In the genomic region with DNA sequence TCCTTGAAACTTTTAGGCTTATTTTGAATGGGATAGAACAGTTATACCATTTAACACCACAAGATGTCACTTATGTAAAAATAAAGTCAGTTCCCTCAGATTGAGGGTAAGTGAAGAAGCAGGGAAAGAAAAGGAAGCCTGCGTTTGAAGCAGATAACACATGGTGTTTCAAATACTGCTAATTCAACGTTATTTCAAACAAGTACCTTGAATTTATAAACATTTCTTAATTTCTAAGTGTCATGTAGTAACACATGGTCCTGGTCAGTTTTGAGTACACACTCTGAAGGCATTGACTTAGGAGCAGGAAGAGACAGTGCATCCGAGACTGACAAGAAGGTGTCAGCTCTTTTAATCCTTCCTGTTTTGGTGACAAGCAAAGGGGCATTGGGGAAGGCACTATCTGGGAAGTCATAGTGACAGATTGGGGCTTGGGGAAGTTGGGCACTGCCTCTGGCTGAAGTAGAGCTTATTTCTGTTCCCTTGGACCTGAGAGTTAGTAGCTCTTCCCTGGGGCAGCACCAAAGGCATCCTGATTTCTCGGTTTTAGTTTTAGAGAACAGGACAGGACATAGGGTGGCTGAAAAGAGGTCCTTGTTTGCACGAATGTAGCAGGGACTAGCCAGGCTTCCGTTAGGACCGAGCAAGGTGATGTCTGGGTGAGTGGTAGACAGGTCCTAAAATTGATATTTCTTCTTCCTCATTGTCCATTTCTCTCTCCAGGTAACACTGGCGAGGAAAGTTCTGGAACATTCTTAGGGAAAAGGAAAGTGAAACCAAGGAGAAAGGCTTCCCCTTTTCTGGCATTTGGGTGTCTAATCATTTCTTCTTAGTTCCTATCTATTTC, we compare ENCODE assay signal across 8 mouse cellular contexts. TPM values are rescaled to one million over a fixed set of nuclear protein-coding genes. Genes with fewer than 3 reads are reported as not detected.
DNase-seq lines count a peak whose midpoint lies in the region; ATAC-seq and TF ChIP-seq lines count a peak whose summit lies in the region.

No protein-coding gene starts in this region.

- WGBS in hindbrain, postnatal 0 days: 71% methylated on average over 8 of the region's 8 CpGs
- WGBS in hindbrain, embryonic 12.5 days: 76% methylated on average over 8 of the region's 8 CpGs
- WGBS in kidney, embryonic 14.5 days: 68% methylated on average over 8 of the region's 8 CpGs

- H3K79me2 ChIP-seq in CH12.LX (replicated peaks; ENCODE audit: control insufficient read depth, extremely low read depth, insufficient read depth, poor library complexity, severe bottlenecking): peaks cover 26% of the 10 kb centered on the region

- no peaks in the 10 kb centered on the region for H3K36me3 ChIP-seq in hindbrain, postnatal 0 days (ENCODE audit: insufficient read depth, low read length)
- no peaks in the 10 kb centered on the region for H3K36me3 ChIP-seq in hindbrain, embryonic 12.5 days
- peaks cover 0 to 32% of the 10 kb centered on the region in 2 experiments for H3K36me3 ChIP-seq in CH12.LX (replicated peaks in 1 of 2; ENCODE audit: control insufficient read depth in 1 of 2, insufficient read depth in 1 of 2, low read length in 1 of 2)
- no peaks in the 10 kb centered on the region for H3K36me3 ChIP-seq in kidney, embryonic 14.5 days (ENCODE audit: control insufficient read depth, insufficient read depth, low read length)

- H3K9ac ChIP-seq in hindbrain, postnatal 0 days (replicated peaks; ENCODE audit: low read length): no peak overlapping the region
- H3K9ac ChIP-seq in hindbrain, embryonic 12.5 days: no peak overlapping the region
- no peak overlapping the region for H3K9ac ChIP-seq in CH12.LX (ENCODE audit: insufficient read depth, low read depth)
- H3K9ac ChIP-seq in kidney, embryonic 14.5 days (ENCODE audit: low read depth, low read length): no peak overlapping the region

- no peak overlapping the region for H3K4me3 ChIP-seq in hindbrain, postnatal 0 days (ENCODE audit: low read length)
- no peak overlapping the region for H3K4me3 ChIP-seq in hindbrain, embryonic 12.5 days
- H3K4me3 ChIP-seq in CH12.LX (replicated peaks in 1 of 3; ENCODE audit: low read depth in 2 of 3, low read length in 2 of 3, poor library complexity in 1 of 3): peak overlapping the region; percentile 22 to 24 (median 22)
- peak overlapping the region; percentile 58 for H3K4me3 ChIP-seq in bone marrow macrophage, adult 2 months (ENCODE audit: insufficient read depth, low read length)
- H3K4me3 ChIP-seq in kidney, embryonic 14.5 days (ENCODE audit: low read length): no peak overlapping the region

- H3K9me3 ChIP-seq in hindbrain, postnatal 0 days (ENCODE audit: low read length): no peaks in the 10 kb centered on the region
- H3K9me3 ChIP-seq in hindbrain, embryonic 12.5 days (replicated peaks): no peaks in the 10 kb centered on the region
- H3K9me3 ChIP-seq in CH12.LX (replicated peaks; ENCODE audit: low read length): no peaks in the 10 kb centered on the region
- H3K9me3 ChIP-seq in kidney, embryonic 14.5 days (ENCODE audit: control insufficient read depth, low read length): no peaks in the 10 kb centered on the region

- dilution Hi-C loops in CH12.LX (cut with MboI; ENCODE audit: extremely low pct_ligation_motif_present, extremely low pct_unique_long_range_greater_than_20kb, low sequenced_read_pairs): no loop called here

- TF ChIP-seq CTCF in hindbrain, postnatal 0 days (IDR thresholded peaks at IDR 0.05; ENCODE audit: low read depth): peak; percentile 69
- TF ChIP-seq CTCF in CH12.LX (conservative IDR thresholded peaks at IDR 0.05 in 1 of 2, IDR thresholded peaks at IDR 0.05 in 1 of 2; ENCODE audit: low read depth in 2 of 2, low read length in 2 of 2): peak; percentile 13 to 59; a peak in 2 of 4 replicates
- no peak for TF ChIP-seq CTCF in bone marrow macrophage, adult 2 months (IDR thresholded peaks at IDR 0.05; ENCODE audit: low read depth, low read length)

- no peak for TF ChIP-seq EP300 in CH12.LX (IDR thresholded peaks at IDR 0.05; ENCODE audit: low read length)

- H3K27ac ChIP-seq in hindbrain, postnatal 0 days: no peak overlapping the region
- H3K27ac ChIP-seq in hindbrain, embryonic 12.5 days: no peak overlapping the region
- no peak overlapping the region; the same call in 1 of the 2 replicates for H3K27ac ChIP-seq in CH12.LX (ENCODE audit: insufficient read depth, low read depth)
- peak overlapping the region; percentile 81 for H3K27ac ChIP-seq in bone marrow macrophage, adult 2 months (ENCODE audit: insufficient read depth, low read depth, low read length)
- H3K27ac ChIP-seq in kidney, embryonic 14.5 days (ENCODE audit: low read depth, low read length): no peak overlapping the region

- no peak overlapping the region for H3K4me2 ChIP-seq in hindbrain, postnatal 0 days (ENCODE audit: low read depth, low read length)
- no peak overlapping the region for H3K4me2 ChIP-seq in hindbrain, embryonic 12.5 days (replicated peaks)
- H3K4me2 ChIP-seq in CH12.LX (ENCODE audit: insufficient read depth, low read depth, poor library complexity, severe bottlenecking): peak overlapping the region; percentile 49; the same call in 1 of the 2 replicates
- H3K4me2 ChIP-seq in kidney, embryonic 14.5 days (replicated peaks; ENCODE audit: low read depth, low read length): no peak overlapping the region

- no peaks in the 10 kb centered on the region for H3K27me3 ChIP-seq in hindbrain, postnatal 0 days (ENCODE audit: insufficient read depth, low read length)
- H3K27me3 ChIP-seq in hindbrain, embryonic 12.5 days: no peaks in the 10 kb centered on the region
- H3K27me3 ChIP-seq in CH12.LX (replicated peaks): no peaks in the 10 kb centered on the region
- H3K27me3 ChIP-seq in kidney, embryonic 14.5 days (ENCODE audit: control insufficient read depth, insufficient read depth, low read length): no peaks in the 10 kb centered on the region

- TF ChIP-seq RAD21 in CH12.LX (IDR thresholded peaks at IDR 0.05; ENCODE audit: low read depth, low read length): peak; percentile 58

- in situ Hi-C loops in CH12.LX (cut with MboI; ENCODE audit: low pct_ligation_motif_present, low pct_unique_long_range_greater_than_20kb, low sequenced_read_pairs): no loop called here

- H3K4me1 ChIP-seq in hindbrain, postnatal 0 days (ENCODE audit: insufficient read depth, low read length): no peaks in the 10 kb centered on the region
- H3K4me1 ChIP-seq in hindbrain, embryonic 12.5 days: peaks cover 12% of the 10 kb centered on the region
- H3K4me1 ChIP-seq in CH12.LX (ENCODE audit: control insufficient read depth in 1 of 2, insufficient read depth in 2 of 2): peaks cover 3 to 73% of the 10 kb centered on the region in 2 experiments
- peaks cover 38% of the 10 kb centered on the region for H3K4me1 ChIP-seq in bone marrow macrophage, adult 2 months (ENCODE audit: control insufficient read depth, insufficient read depth, low read length)
- H3K4me1 ChIP-seq in kidney, embryonic 14.5 days (ENCODE audit: control insufficient read depth, insufficient read depth, low read length): no peaks in the 10 kb centered on the region

- DNase-seq in hindbrain, postnatal 0 days (ENCODE audit: low spot score): peak; percentile 60
- peak; percentile 41 for DNase-seq in CH12.LX (ENCODE audit: extremely low read depth)
- no peak for DNase-seq in ovary, adult 18-20 months (ENCODE audit: low spot score)
- no peak for DNase-seq in gastrocnemius, postnatal 25 days

- 0 out of 2 replicates have a peak, but pooled peaks have one; percentile 49 for ATAC-seq in hindbrain, postnatal 0 days
- ATAC-seq in hindbrain, embryonic 12.5 days (ENCODE audit: low FRiP score): no peak
- ATAC-seq in megakaryocyte, adult 5-6 weeks (ENCODE audit: poor library complexity, severe bottlenecking): peak; percentile 84
- ATAC-seq in kidney, embryonic 14.5 days (ENCODE audit: low FRiP score, low TSS enrichment): no peak

- TF ChIP-seq POLR2A in CH12.LX (IDR thresholded peaks at IDR 0.05; ENCODE audit: low read depth, low read length): no peak
- no peak for TF ChIP-seq POLR2A in bone marrow macrophage, adult 2 months (IDR thresholded peaks at IDR 0.05; ENCODE audit: borderline replicate concordance, low read depth, low read length)

TF ChIP-seq in CH12.LX, 34 proteins besides CTCF, POLR2A, EP300 and RAD21:
- TF ChIP-seq SIN3A (IDR thresholded peaks at IDR 0.05; ENCODE audit: low read length) (0 out of 2 replicates have a peak, but pooled peaks have one; percentile 36), IRF4 (IDR thresholded peaks at IDR 0.05; ENCODE audit: low read depth, low read length) (no peak), MAFK (IDR thresholded peaks at IDR 0.05; ENCODE audit: insufficient replicate concordance, low read length) (no peak), PAX5 (IDR thresholded peaks at IDR 0.05; ENCODE audit: low read length) (no peak), CHD1 (IDR thresholded peaks at IDR 0.05; ENCODE audit: low read depth, low read length) (no peak), SMC3 (IDR thresholded peaks at IDR 0.05; ENCODE audit: low read depth, low read length) (peak; percentile 29; the same call in 1 of the 2 replicates), MAZ (IDR thresholded peaks at IDR 0.05; ENCODE audit: low read depth, low read length) (no peak), GABPA (IDR thresholded peaks at IDR 0.05; ENCODE audit: insufficient replicate concordance, low read depth, low read length) (no peak), USF1 (IDR thresholded peaks at IDR 0.05; ENCODE audit: low read depth, low read length) (no peak), MXI1 (IDR thresholded peaks at IDR 0.05; ENCODE audit: low read depth, low read length) (0 out of 2 replicates have a peak, but pooled peaks have one; percentile 31), ELF1 (IDR thresholded peaks at IDR 0.05; ENCODE audit: low read depth, low read length) (no peak), POLR2AphosphoS2 (IDR thresholded peaks at IDR 0.05; ENCODE audit: low read depth, low read length) (no peak), E2F4 (IDR thresholded peaks at IDR 0.05; ENCODE audit: insufficient replicate concordance, low read depth, low read length) (no peak)

RNA-seq across cellular contexts. Expression of gene Ap3b1, which starts 23.3 kb away (rescaled TPM):
- 14.7 and 16.9 TPM in 2 replicates for total RNA-seq in hindbrain, postnatal 0 days (2014; rRNA removed)
- 23.4 and 23.5 TPM in 2 replicates for polyA plus RNA-seq in hindbrain, postnatal 0 days (2015; fragmentation: Nextera tagmentation; extraction: Ambion mirVana)
- 40.5 and 43.9 TPM in 2 replicates for polyA plus RNA-seq in hindbrain, embryonic 12.5 days (2016; fragmentation: Nextera tagmentation; extraction: Ambion mirVana)
- total RNA-seq in CH12.LX (2012; rRNA removed) (53.2 and 60.7 TPM in 2 replicates), CH12.LX (2014; rRNA removed) (40.8 and 46.0 TPM in 2 replicates)
- polyA plus RNA-seq in CH12.LX (2012; ENCODE audit: insufficient read length, low read depth): 100 and 113 TPM in 2 replicates
- polyA plus RNA-seq in bone marrow macrophage, adult 2 months (2012; ENCODE audit: insufficient read depth, insufficient read length, missing spikeins): 73.7 and 77.7 TPM in 2 replicates
- total RNA-seq in megakaryocyte, adult 5-6 weeks (2015): 47.0 and 50.7 TPM in 2 replicates
- total RNA-seq in megakaryocyte, adult 5-6 weeks (2017): 103 and 113 TPM in 2 replicates
- total RNA-seq in gastrocnemius, postnatal 25 days (2021): 10 to 100 TPM; 18.4 to 19.3 TPM
- 28.6 and 51.4 TPM in 2 replicates for polyA plus RNA-seq in kidney, embryonic 14.5 days (2014; fragmentation: Nextera tagmentation; extraction: Ambion mirVana)

Comparison
In these comparisons a context has a peak if more than half of its experiments do, and no peak if none do; other contexts are left out.
1. ATAC-seq: peak in hindbrain, postnatal 0 days (single experiment) and megakaryocyte, adult 5-6 weeks (single experiment); none in hindbrain, embryonic 12.5 days (single experiment) and kidney, embryonic 14.5 days (single experiment).
2. DNase-seq: peak in hindbrain, postnatal 0 days (single experiment) and CH12.LX (single experiment); none in ovary, adult 18-20 months (single experiment) and gastrocnemius, postnatal 25 days (single experiment).
3. H3K4me3 ChIP-seq: peak in CH12.LX (3 of 3) and bone marrow macrophage, adult 2 months (single experiment); none in hindbrain, postnatal 0 days (single experiment), hindbrain, embryonic 12.5 days (single experiment) and kidney, embryonic 14.5 days (single experiment).